Mouse (Mus musculus) megakaryocyte, embryonic 14.5 days (primary cell): ENCODE data around the gene A130010J15Rik.

Experiments
- FLI1 ChIP-seq: IDR thresholded peaks from 2 replicates; pipeline ENCODE4 v1.6.1; 2012; ENCODE audit warnings: low read length, inconsistent platforms, mixed read lengths
- GATA1 ChIP-seq: IDR thresholded peaks from 3 replicates; pipeline ENCODE4 v1.6.1; 2012; ENCODE audit warnings: mixed read lengths, low read length, inconsistent platforms, borderline replicate concordance

- no peak for TF ChIP-seq FLI1
- TF ChIP-seq GATA1, result no peak
Measured at GRCm38 (mm10) chr1:193167746-193168145, at the start of gene A130010J15Rik.
